Mouse (Mus musculus): ENCODE results near the gene Ctc1.

Ctc1 gene

DNA sequence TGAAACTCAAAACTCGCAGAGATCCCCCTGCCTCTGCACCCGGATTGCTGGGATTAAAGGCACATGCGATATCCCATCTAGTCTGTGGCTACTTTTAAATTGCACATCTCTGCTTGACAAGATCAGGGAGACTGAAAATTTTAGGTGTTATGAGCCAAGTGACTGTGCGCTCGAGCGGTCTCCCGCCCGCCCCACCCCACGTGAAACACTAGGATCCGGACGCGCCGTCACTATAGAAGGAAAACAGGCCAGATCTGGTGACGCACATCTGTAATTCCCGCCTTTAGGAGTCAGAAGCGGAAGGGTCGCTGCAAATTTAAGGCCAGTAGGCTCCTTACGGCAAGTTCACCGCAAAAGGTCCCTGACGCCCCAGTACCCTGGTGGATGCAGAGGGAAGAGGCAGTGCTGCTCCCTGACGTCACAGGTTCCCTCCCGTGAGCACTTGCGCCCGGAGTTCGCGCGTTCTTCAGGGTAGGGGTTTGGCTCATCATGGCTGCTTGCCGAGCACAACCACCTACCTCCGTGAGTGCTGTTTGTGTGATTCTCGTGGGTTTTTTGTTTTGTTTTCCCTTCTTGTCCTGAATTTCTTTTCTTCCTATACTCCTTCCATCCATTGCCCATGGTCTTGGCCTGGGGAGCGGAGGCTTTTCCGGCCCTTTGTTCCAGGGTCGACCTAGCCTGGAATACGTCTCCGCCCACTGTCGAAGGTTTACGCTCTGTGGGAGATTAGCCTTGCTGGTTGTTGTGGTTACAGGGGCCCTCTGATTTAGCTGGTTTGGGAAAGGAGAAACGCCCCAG lies at the start of gene Ctc1:
Ctc1 (plus strand) TSS at position 268 of the 798 bp plus-strand sequence.
- ChIA-PET POLR2A (interaction anchor here in 3 of 4 experiments (0.5 to 3.6 kb wide), 29 partner anchors 8 to 564 kb away, joined by 3 to 15 read pairs (median 3); partner anchors contain the start of genes Borcs6 (in 1 of the 3), Trp53 (in 1 of the 3) and Wrap53 (in 1 of the 3)), CTCF (interaction anchor here in 2 of 4 experiments (0.5 to 1.2 kb wide), 3 partner anchors 20 to 141 kb away, joined by 3 to 4 read pairs (median 4); no protein-coding TSS in a partner anchor)

DNA sequence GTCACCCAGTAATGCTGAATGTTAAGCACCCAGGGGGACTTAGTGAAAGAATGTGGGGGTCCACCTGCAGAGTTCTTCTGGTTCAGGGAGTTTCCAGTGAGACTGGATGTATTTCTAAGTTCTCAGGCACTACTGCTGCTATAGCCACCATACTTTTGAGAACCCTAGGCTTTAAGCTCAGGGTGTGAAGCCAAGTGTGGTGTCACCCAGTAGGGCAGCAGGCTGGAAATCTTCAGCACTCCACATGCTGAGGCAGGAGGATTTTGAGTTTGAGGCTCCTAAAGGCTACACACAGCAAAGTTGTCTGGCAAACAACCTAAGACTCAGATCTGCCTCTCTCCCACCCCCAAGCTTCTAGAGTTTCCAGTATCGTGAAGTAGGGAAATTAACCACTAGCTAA lies 49.2 kb upstream of the Ctc1 start:
- POLR2A ChIA-PET, result interaction anchor here (0.6 to 3.4 kb wide), 16 partner anchors 10 to 94 kb away, joined by 3 to 49 read pairs (median 9); partner anchors contain the start of genes Arhgef15 (in 1 of the 4) and Borcs6 (in 1 of the 4)
- CTCF ChIA-PET, result interaction anchor here (0.5 to 2.8 kb wide), 13 partner anchors 9 to 149 kb away, joined by 3 to 24 read pairs (median 7); partner anchors contain the start of genes Arhgef15 (in 1 of the 4), Borcs6 (in 1 of the 4) and Per1 (in 1 of the 4)

GRCm38 (mm10) chr11:68967337-68968282 lies 48.1 kb upstream of the Ctc1 start, which contains the start of gene Slc25a35:
Slc25a35 (plus strand) TSS chr11:68968131.
- CTCF ChIA-PET, result interaction anchor here (0.5 to 2.8 kb wide), 34 partner anchors 10 to 468 kb away, joined by 3 to 24 read pairs (median 4); partner anchors contain the start of genes Alox8 (in 1 of the 4), Arhgef15 (in 1 of the 4), Borcs6 (in 1 of the 4) and Per1 (in 1 of the 4)
- POLR2A ChIA-PET, result interaction anchor here (0.6 to 3.4 kb wide), 58 partner anchors 8 to 356 kb away, joined by 3 to 49 read pairs (median 4); partner anchors contain the start of genes Arhgef15 (in 3 of the 4), Borcs6 (in 1 of the 4), Cntrob (in 1 of the 4) and Myh10 (in 1 of the 4)

GRCm38 (mm10) chr11:68968752-68969151 lies 47.0 kb upstream of the Ctc1 start:
- ChIA-PET CTCF (interaction anchor here in 3 of 4 experiments (1.1 to 2.8 kb wide), 8 partner anchors 10 to 185 kb away, joined by 3 to 24 read pairs (median 6); no protein-coding TSS in a partner anchor), POLR2A (interaction anchor here in 3 of 4 experiments (0.5 to 3.4 kb wide), 22 partner anchors 11 to 577 kb away, joined by 3 to 49 read pairs (median 7); partner anchors contain the start of genes Arhgef15 (in 2 of the 3) and Per1 (in 1 of the 3))

DNA sequence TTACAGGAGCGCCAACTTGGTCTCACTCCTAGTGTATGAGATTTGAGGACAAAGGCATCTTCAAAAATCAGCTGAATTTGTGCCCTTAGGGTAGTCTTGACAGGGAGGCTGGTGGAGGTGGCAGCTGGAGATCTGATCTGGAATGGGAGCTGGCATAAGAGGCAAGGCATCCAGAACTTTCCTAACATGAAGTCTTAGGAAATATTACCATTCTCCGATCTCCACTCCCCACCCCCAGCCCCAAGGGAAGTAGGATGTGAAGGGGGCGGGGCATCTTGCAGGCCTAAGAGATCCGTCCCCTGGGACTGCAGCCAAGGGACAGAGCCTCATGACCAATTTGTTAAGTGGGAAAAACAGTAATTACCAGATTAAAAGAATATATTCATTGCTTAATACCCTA lies 45.5 kb upstream of the Ctc1 start:
- CTCF ChIA-PET, result interaction anchor here in 1 of 4 experiments (1.1 to 1.8 kb wide), 2 partner anchors 12 to 67 kb away, joined by 3 to 5 read pairs; no protein-coding TSS in a partner anchor
- POLR2A ChIA-PET, result interaction anchor here in 2 of 4 experiments (0.6 to 2.5 kb wide), 5 partner anchors 10 to 141 kb away, joined by 3 to 13 read pairs (median 3); no protein-coding TSS in a partner anchor

GRCm38 (mm10) chr11:68973250-68974058 lies 42.3 kb upstream of the Ctc1 start:
- POLR2A ChIA-PET, result interaction anchor here (0.6 to 3.0 kb wide), 33 partner anchors 9 to 282 kb away, joined by 3 to 22 read pairs (median 3); partner anchors contain the start of genes Arhgef15 (in 1 of the 4), Borcs6 (in 1 of the 4) and Myh10 (in 1 of the 4)

DNA sequence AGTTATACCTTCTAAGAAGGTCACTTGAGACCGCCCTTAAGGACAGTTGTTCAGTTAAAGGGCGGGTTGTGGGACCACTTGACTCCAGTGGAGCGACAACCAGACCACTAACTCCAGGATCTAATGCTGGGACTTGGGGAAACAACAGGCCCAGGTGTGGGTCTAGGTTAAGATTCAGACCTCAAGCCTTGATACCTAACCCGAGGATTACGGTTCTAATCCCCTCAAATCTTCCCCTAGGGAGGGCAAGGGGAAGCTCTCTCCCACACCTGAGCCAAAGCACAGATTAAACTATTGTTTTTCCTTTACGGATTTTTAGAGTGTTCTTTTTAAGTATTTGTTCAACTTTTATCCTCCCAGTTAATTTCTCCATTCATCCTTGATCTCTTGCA lies 41.7 kb upstream of the Ctc1 start:
- ChIA-PET POLR2A (interaction anchor here (0.6 to 3.0 kb wide), 21 partner anchors 8 to 99 kb away, joined by 3 to 22 read pairs (median 4); no protein-coding TSS in a partner anchor), CTCF (interaction anchor here in 2 of 4 experiments (0.7 to 1.7 kb wide), 4 partner anchors 9 to 10 kb away, joined by 3 to 6 read pairs (median 4); no protein-coding TSS in a partner anchor)

More at GRCm38 (mm10) chr11:68973250-68974058, 42.3 kb upstream of the Ctc1 start:
- CTCF ChIA-PET, result interaction anchor here in 2 of 4 experiments (0.5 to 1.7 kb wide), 6 partner anchors 9 to 176 kb away, joined by 3 to 6 read pairs (median 4); no protein-coding TSS in a partner anchor

DNA sequence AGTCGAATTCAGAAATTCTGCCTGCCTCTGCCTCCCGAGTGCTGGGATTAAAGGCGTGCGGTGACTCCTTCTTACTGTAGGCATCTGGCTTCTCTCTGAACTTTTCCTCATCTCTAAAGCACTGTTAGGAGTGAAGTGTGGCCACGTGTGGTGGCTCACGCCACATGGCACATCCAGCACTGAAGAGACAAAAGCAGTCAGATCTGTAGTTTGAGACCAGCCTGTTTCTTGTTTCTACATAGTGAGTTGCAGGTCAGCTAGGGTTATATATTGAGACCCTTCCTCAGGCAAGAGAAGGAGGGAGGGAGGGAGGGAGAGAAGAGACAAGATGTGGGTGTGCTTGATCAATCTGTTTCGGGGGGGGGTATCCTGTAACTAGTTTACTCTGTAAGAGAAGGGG lies 40.6 kb upstream of the Ctc1 start, which contains the start of gene Rangrf:
Rangrf (minus strand) TSS at position 101 of the 400 bp plus-strand sequence.
- POLR2A ChIA-PET, result interaction anchor here in 2 of 4 experiments (0.6 to 3.0 kb wide), 21 partner anchors 9 to 284 kb away, joined by 3 to 22 read pairs (median 3); partner anchors contain the start of genes Borcs6 (in 1 of the 2) and Myh10 (in 1 of the 2)
- CTCF ChIA-PET, result interaction anchor here in 3 of 4 experiments (0.6 to 1.6 kb wide), 4 partner anchors 9 to 1841 kb away, joined by 3 read pairs; no protein-coding TSS in a partner anchor

- ChIA-PET CTCF (interaction anchor here in 2 of 4 experiments (0.6 to 1.6 kb wide), 3 partner anchors 9 to 1840 kb away, joined by 3 read pairs; no protein-coding TSS in a partner anchor), POLR2A (interaction anchor here in 2 of 4 experiments (0.6 to 3.0 kb wide), 24 partner anchors 8 to 285 kb away, joined by 3 to 22 read pairs (median 3); partner anchors contain the start of genes Arhgef15 (in 1 of the 2), Borcs6 (in 1 of the 2), Myh10 (in 1 of the 2) and Slc25a35 (in 1 of the 2))
Observed at GRCm38 (mm10) chr11:68975601-68976000, 40.1 kb upstream of the Ctc1 start.

DNA sequence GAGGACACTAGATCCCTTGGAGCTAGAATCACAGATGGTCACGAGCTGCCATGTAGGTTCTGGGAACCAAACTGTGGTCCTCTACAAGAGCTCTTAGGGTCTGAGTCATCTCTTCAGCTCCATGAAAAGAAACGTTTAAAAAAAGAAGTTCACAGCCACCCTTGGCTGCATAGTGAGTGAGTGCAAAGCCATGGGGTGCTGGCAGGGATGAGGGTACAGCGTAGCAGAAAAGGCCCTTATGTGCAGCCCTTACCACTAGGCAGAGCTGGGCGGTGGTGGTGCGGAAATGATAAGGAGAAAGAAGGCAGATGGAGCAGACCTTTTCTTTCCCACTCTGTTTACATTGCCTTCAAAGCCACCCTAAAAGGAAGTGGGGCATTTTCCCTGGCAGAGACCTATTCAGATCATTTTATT lies 36.4 kb upstream of the Ctc1 start:
- POLR2A ChIA-PET, result interaction anchor here in 2 of 4 experiments (0.7 to 6.0 kb wide), 14 partner anchors 8 to 81 kb away, joined by 3 to 81 read pairs (median 5); partner anchors contain the start of gene Slc25a35 (in 2 of the 2)
- CTCF ChIA-PET, result interaction anchor here in 2 of 4 experiments (0.8 to 2.0 kb wide), 6 partner anchors 8 to 81 kb away, joined by 3 to 10 read pairs (median 4); partner anchors contain the start of gene Slc25a35 (in 1 of the 2)

GRCm38 (mm10) chr11:68980919-68981318 lies 34.8 kb upstream of the Ctc1 start:
- CTCF ChIA-PET, result interaction anchor here in 3 of 4 experiments (0.6 to 2.9 kb wide), 6 partner anchors 13 to 421 kb away, joined by 3 to 31 read pairs (median 14); partner anchors contain the start of gene Slc25a35 (in 1 of the 3)

GRCm38 (mm10) chr11:68982639-68983369 lies 32.9 kb upstream of the Ctc1 start:
- POLR2A ChIA-PET, result interaction anchor here (0.6 to 6.0 kb wide), 30 partner anchors 8 to 110 kb away, joined by 3 to 81 read pairs (median 4); partner anchors contain the start of genes Slc25a35 (in 2 of the 4) and Arhgef15 (in 1 of the 4)

More at GRCm38 (mm10) chr11:68980919-68981318, 34.8 kb upstream of the Ctc1 start:
- POLR2A ChIA-PET, result interaction anchor here (0.6 to 6.0 kb wide), 13 partner anchors 9 to 576 kb away, joined by 3 to 81 read pairs (median 4); partner anchors contain the start of gene Slc25a35 (in 2 of the 4)

GRCm38 (mm10) chr11:68987365-68987882 lies 28.3 kb upstream of the Ctc1 start:
- CTCF ChIA-PET, result interaction anchor here in 2 of 4 experiments (0.7 to 2.6 kb wide), 5 partner anchors 8 to 83 kb away, joined by 3 to 9 read pairs (median 4); partner anchors contain the start of gene Slc25a35 (in 1 of the 2)
- POLR2A ChIA-PET, result interaction anchor here in 3 of 4 experiments (0.6 to 3.6 kb wide), 26 partner anchors 8 to 143 kb away, joined by 3 to 39 read pairs (median 4); partner anchors contain the start of genes Rangrf (in 1 of the 3) and Slc25a35 (in 1 of the 3)

More at GRCm38 (mm10) chr11:68982639-68983369, 32.9 kb upstream of the Ctc1 start:
- CTCF ChIA-PET, result interaction anchor here (0.5 to 2.9 kb wide), 47 partner anchors 8 to 451 kb away, joined by 3 to 31 read pairs (median 4); partner anchors contain the start of gene Slc25a35 (in 4 of the 4)

DNA sequence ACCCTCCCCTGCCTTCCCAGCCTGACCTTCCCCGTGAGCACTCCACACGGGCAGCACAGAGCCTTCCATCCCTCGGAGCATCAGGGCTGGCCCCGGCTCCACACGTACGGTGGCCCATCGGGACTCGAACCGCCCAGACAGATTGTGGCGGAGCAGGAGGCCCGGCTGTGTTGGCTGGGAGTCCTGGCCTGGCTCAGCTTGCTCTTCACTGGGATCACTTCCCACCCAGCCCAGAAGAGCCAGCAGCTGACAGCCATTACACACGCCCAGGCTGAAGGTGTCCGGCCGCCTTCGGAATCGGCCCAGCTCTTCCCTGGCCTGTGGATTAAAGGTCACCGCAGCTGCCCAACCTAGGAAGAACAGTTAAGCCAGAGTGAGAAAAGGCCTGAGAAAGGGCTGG lies 27.4 kb upstream of the Ctc1 start:
- POLR2A ChIA-PET, result interaction anchor here in 3 of 4 experiments (0.6 to 3.6 kb wide), 22 partner anchors 10 to 89 kb away, joined by 3 to 39 read pairs (median 6); partner anchors contain the start of gene Slc25a35 (in 2 of the 3)
- CTCF ChIA-PET, result interaction anchor here in 3 of 4 experiments (0.6 to 1.3 kb wide), 4 partner anchors 9 to 108 kb away, joined by 3 to 4 read pairs (median 4); partner anchors contain the start of gene Slc25a35 (in 1 of the 3)
